Mouse (Mus musculus) MEL (cell line): Measurements from ENCODE around the gene Slc22a20. TPM values are rescaled to one million over a fixed set of nuclear protein-coding genes. Genes with fewer than 3 reads are reported as not detected.
A peak's percentile ranks its signal among the peaks of the same experiment; 100 is the strongest.

Experiments
- DNase-seq: peaks from one replicate; pipeline ENCODE4 v3.0.0; 2011; ENCODE audit warnings: low read depth, low spot score
- H3K27ac ChIP-seq: 2 replicates; pipeline ENCODE4 v1.5.1; 2012; ENCODE audit warnings: low read depth, mild to moderate bottlenecking, control low read depth, low read length, moderate library complexity; ENCODE audit not compliant: control insufficient read depth
- H3K27me3 ChIP-seq, 2 experiments: fragments of 150-350 bp in 1 of 2; sonication (generic) in 1 of 2; 2 replicates each; pipeline ENCODE4 v1.6.1; 2012; ENCODE audit warnings: low read length in 2 of 2, mild to moderate bottlenecking in 2 of 2, improper control_type of control experiment in 1 of 2, moderate library complexity in 1 of 2; ENCODE audit not compliant: insufficient read depth in 2 of 2, control insufficient read depth in 1 of 2
- H3K36me3 ChIP-seq, 2 experiments: 2 replicates each; pipeline ENCODE4 v1.6.1; 2012 to 2014; ENCODE audit warnings: low read length in 2 of 2, improper control_type of control experiment in 1 of 2, inconsistent platforms in 1 of 2, mild to moderate bottlenecking in 1 of 2; ENCODE audit not compliant: insufficient read depth in 2 of 2, control insufficient read depth in 1 of 2
- H3K4me1 ChIP-seq, 2 experiments: fragments of 150-350 bp in 1 of 2; sonication (generic) in 1 of 2; 2 replicates each; pipeline ENCODE4 v1.6.1; 2012; ENCODE audit warnings: low read length in 2 of 2, improper control_type of control experiment in 1 of 2, mild to moderate bottlenecking in 1 of 2; ENCODE audit not compliant: insufficient read depth in 2 of 2, control insufficient read depth in 1 of 2
- H3K4me3 ChIP-seq, 2 experiments: fragments of 150-350 bp in 1 of 2; sonication (generic) in 1 of 2; 2 replicates each; pipeline ENCODE4 v1.5.1; 2012; ENCODE audit warnings: low read depth in 2 of 2, low read length in 2 of 2, mild to moderate bottlenecking in 2 of 2, moderate library complexity in 2 of 2, control low read depth in 1 of 2, improper control_type of control experiment in 1 of 2; ENCODE audit not compliant: control insufficient read depth in 1 of 2, insufficient read depth in 1 of 2
- H3K79me2 ChIP-seq: 2 replicates; pipeline ENCODE4 v1.6.1; 2012; ENCODE audit warnings: mild to moderate bottlenecking, low read length, moderate library complexity; ENCODE audit not compliant: control insufficient read depth, poor library complexity, insufficient read depth
- H3K9ac ChIP-seq: 2 replicates; pipeline ENCODE4 v1.6.1; 2012; ENCODE audit warnings: low read depth, mild to moderate bottlenecking, control low read depth, low read length, moderate library complexity; ENCODE audit not compliant: control insufficient read depth, poor library complexity, severe bottlenecking
- H3K9me3 ChIP-seq: fragments of 150-350 bp; sonication (generic); replicated peaks from 2 replicates; pipeline ENCODE4 v1.6.1; 2012; ENCODE audit warnings: mild to moderate bottlenecking, low read length, improper control_type of control experiment, moderate library complexity; ENCODE audit not compliant: insufficient read depth
- CHD1 ChIP-seq: IDR thresholded peaks from 2 replicates; pipeline ENCODE4 v1.6.1; 2012; ENCODE audit warnings: low read depth, mild to moderate bottlenecking, inconsistent platforms, low read length, improper control_type of control experiment
- CHD2 ChIP-seq: IDR thresholded peaks from 2 replicates; pipeline ENCODE4 v1.6.1; 2011; ENCODE audit warnings: low read length, improper control_type of control experiment
- CTCF ChIP-seq, 3 experiments: IDR thresholded peaks in 2 of 3; conservative IDR thresholded peaks in 1 of 3; 2 replicates each; pipeline ENCODE4 v1.5.1; 2011 to 2012; ENCODE audit warnings: low read length in 3 of 3, low read depth in 2 of 3, mild to moderate bottlenecking in 2 of 3, improper control_type of control experiment in 1 of 3, inconsistent platforms in 1 of 3, mixed read lengths in 1 of 3, moderate library complexity in 1 of 3; ENCODE audit not compliant: control insufficient read depth in 1 of 3, insufficient read depth in 1 of 3, poor library complexity in 1 of 3, severe bottlenecking in 1 of 3
- E2F4 ChIP-seq: IDR thresholded peaks from 2 replicates; pipeline ENCODE4 v1.6.1; 2011; ENCODE audit warnings: low read depth, low read length, improper control_type of control experiment, borderline replicate concordance
- ELF1 ChIP-seq: IDR thresholded peaks from 2 replicates; pipeline ENCODE4 v1.6.1; 2014; ENCODE audit warnings: low read depth, mild to moderate bottlenecking, inconsistent platforms, low read length, improper control_type of control experiment, moderate library complexity
- ETS1 ChIP-seq: IDR thresholded peaks from 2 replicates; pipeline ENCODE4 v1.6.1; 2012; ENCODE audit warnings: low read depth, mild to moderate bottlenecking, inconsistent platforms, low read length, improper control_type of control experiment, moderate library complexity
- GABPA ChIP-seq: IDR thresholded peaks from 2 replicates; pipeline ENCODE4 v1.6.1; 2012; ENCODE audit warnings: low read depth, mild to moderate bottlenecking, inconsistent platforms, low read length, improper control_type of control experiment, moderate library complexity
- KAT2A ChIP-seq: conservative IDR thresholded peaks from 2 replicates; pipeline ENCODE4 v1.6.1; 2012; ENCODE audit warnings: low read depth, low read length, improper control_type of control experiment, inconsistent platforms
- MAZ ChIP-seq: IDR thresholded peaks from 2 replicates; pipeline ENCODE4 v1.6.1; 2012; ENCODE audit warnings: low read depth, mild to moderate bottlenecking, inconsistent platforms, low read length, improper control_type of control experiment
- MXI1 ChIP-seq: IDR thresholded peaks from 2 replicates; pipeline ENCODE4 v1.6.1; 2011; ENCODE audit warnings: mild to moderate bottlenecking, low read depth, low read length, improper control_type of control experiment
- NELFE ChIP-seq: IDR thresholded peaks from 2 replicates; pipeline ENCODE4 v1.6.1; 2011; ENCODE audit warnings: low read depth, low read length, improper control_type of control experiment
- NRF1 ChIP-seq: IDR thresholded peaks from 2 replicates; pipeline ENCODE4 v1.6.1; 2014; ENCODE audit warnings: low read depth, mild to moderate bottlenecking, inconsistent platforms, low read length, improper control_type of control experiment, moderate library complexity; ENCODE audit not compliant: poor library complexity, insufficient read depth, severe bottlenecking
- POLR2A ChIP-seq, 2 experiments: IDR thresholded peaks; 2 replicates each; pipeline ENCODE4 v1.6.1; 2011 to 2012; ENCODE audit warnings: low read length in 2 of 2, mild to moderate bottlenecking in 2 of 2, control low read depth in 1 of 2, improper control_type of control experiment in 1 of 2, low read depth in 1 of 2, moderate library complexity in 1 of 2; ENCODE audit not compliant: control insufficient read depth in 1 of 2, insufficient read depth in 1 of 2, poor library complexity in 1 of 2
- POLR2AphosphoS5 ChIP-seq: IDR thresholded peaks from 2 replicates; pipeline ENCODE4 v1.6.1; 2012; ENCODE audit warnings: low read depth, borderline replicate concordance, mild to moderate bottlenecking, inconsistent platforms, low read length, moderate library complexity, mixed read lengths
- RCOR1 ChIP-seq: IDR thresholded peaks from 2 replicates; pipeline ENCODE4 v1.6.1; 2012; ENCODE audit warnings: low read depth, mild to moderate bottlenecking, inconsistent platforms, low read length, improper control_type of control experiment
- SIN3A ChIP-seq: IDR thresholded peaks from 2 replicates; pipeline ENCODE4 v1.6.1; 2012; ENCODE audit warnings: low read length, improper control_type of control experiment, inconsistent platforms
- TAL1 ChIP-seq: IDR thresholded peaks from 2 replicates; pipeline ENCODE4 v1.6.1; 2012; ENCODE audit warnings: mild to moderate bottlenecking, inconsistent platforms, low read length, moderate library complexity, mixed read lengths
- TCF12 ChIP-seq: IDR thresholded peaks from 2 replicates; pipeline ENCODE4 v1.6.1; 2014; ENCODE audit warnings: low read depth, mild to moderate bottlenecking, inconsistent platforms, low read length, improper control_type of control experiment, moderate library complexity
- USF2 ChIP-seq, 2 experiments: IDR thresholded peaks; 2 replicates each; pipeline ENCODE4 v1.6.1; 2011 to 2012; ENCODE audit warnings: improper control_type of control experiment in 2 of 2, low read length in 2 of 2, borderline replicate concordance in 1 of 2, inconsistent platforms in 1 of 2, low read depth in 1 of 2, mild to moderate bottlenecking in 1 of 2; ENCODE audit not compliant: insufficient read depth in 1 of 2
- polyA plus RNA-seq, 2 experiments: library from polyadenylated mRNA; stranded (reverse) in 1 of 2; unstranded in 1 of 2; fragments of >175 nt in 1 of 2; fragments of >200 nt in 1 of 2; gene quantifications; 2 replicates each; pipeline versions ENCODE4 v1.2.1 to v1.2.4; 2012; ENCODE audit warnings: low replicate concordance in 2 of 2, low read depth in 1 of 2; ENCODE audit not compliant: insufficient read length in 2 of 2, insufficient read depth in 1 of 2, missing spikeins in 1 of 2
- total RNA-seq: library from RNA; depleted of rRNA; stranded (reverse); fragments of 300-350 nt; gene quantifications from 2 replicates; pipeline ENCODE4 v1.2.3, GENCODE M21; 2012

The Slc22a20 gene
- total and polyA plus RNA-seq, 3 experiments = not detected

DNA sequence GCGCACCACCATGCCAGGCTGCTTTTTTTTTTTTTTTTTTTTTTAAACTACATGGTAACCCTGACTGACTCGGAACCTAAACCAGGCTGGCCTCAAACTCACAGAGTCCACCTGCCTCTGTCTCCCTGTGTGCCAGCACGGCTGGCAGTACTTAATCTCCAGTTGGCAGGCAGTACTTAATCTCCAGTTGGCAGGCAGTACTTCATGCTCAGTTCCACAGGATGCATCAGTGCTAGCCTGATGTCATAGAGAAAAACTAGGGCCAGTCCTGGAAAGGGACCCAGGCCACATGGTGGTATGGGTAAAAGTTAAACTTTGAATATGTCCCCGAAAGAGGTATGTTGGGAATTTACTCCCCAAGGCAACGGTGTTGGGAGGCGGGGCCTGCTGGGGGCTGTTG, 57.8 kb downstream of the Slc22a20 start:
- Histone ChIP-seq H3K9ac (no peak overlapping the region), H3K4me3 (no peak overlapping the region), H3K27me3 (no peaks in the 10 kb centered on the region), H3K9me3 (no peaks in the 10 kb centered on the region), H3K79me2 (no peaks in the 10 kb centered on the region), H3K27ac (no peak overlapping the region), H3K36me3 (peaks cover 0 to 8% of the 10 kb centered on the region in 2 experiments; a peak in 2 of 4 replicates), H3K4me1 (peaks cover 4 to 5% of the 10 kb centered on the region in 2 experiments)
- DNase-seq = no peak
- TF ChIP-seq POLR2AphosphoS5 (no peak), TAL1 (peak; percentile 52), KAT2A (no peak), E2F4 (no peak), CTCF (IDR thresholded peaks at IDR 0.05 in 2 of 3, conservative IDR thresholded peaks at IDR 0.05 in 1 of 3; ENCODE audit: control insufficient read depth in 1 of 3, insufficient read depth in 1 of 3, low read depth in 2 of 3, low read length in 3 of 3, poor library complexity in 1 of 3, severe bottlenecking in 1 of 3) (no peak), POLR2A (IDR thresholded peaks at IDR 0.05; ENCODE audit: control insufficient read depth in 1 of 2, insufficient read depth in 1 of 2, low read depth in 1 of 2, low read length in 2 of 2, poor library complexity in 1 of 2) (no peak), MAZ (no peak), NRF1 (no peak)

DNA sequence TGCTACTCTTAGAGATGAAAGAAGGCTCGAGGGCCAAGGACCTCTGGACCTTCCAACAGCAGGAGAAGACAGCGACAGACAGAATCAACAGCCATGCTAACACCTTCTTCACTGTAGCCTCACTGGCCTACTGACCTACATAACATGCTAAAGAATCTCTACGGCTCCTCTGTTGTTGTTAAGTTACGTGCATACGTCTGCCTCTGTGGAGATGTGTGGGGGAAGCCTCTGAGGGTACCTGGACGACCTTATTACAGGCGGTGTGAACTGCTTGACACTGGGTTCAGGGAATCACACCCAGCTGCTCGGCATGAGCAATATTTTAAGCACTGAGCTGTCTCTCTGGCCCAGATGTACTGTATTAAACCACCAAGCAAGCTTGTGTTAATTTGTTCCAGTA, 58.4 kb downstream of the Slc22a20 start:
- no peak for TF ChIP-seq KAT2A
- TF ChIP-seq TCF12 = no peak
- no peak for TF ChIP-seq MXI1
- no peak for TF ChIP-seq ETS1
- TF ChIP-seq SIN3A = no peak
- no peak for TF ChIP-seq MAZ
- no peak for TF ChIP-seq GABPA
- TF ChIP-seq NELFE = no peak
- no peak for TF ChIP-seq CHD1
- no peak for TF ChIP-seq TAL1
- TF ChIP-seq E2F4 = no peak
- TF ChIP-seq RCOR1 = no peak
- no peak for TF ChIP-seq CHD2
- no peak for TF ChIP-seq USF2 (IDR thresholded peaks at IDR 0.05; ENCODE audit: borderline replicate concordance in 1 of 2, insufficient read depth in 1 of 2, low read depth in 1 of 2, low read length in 2 of 2)
- TF ChIP-seq ELF1 = no peak
- TF ChIP-seq, all 39 proteins: peak for 0
- peaks cover 5 to 8% of the 10 kb centered on the region in 2 experiments for H3K4me1 ChIP-seq
- H3K36me3 ChIP-seq = peaks cover 0 to 12% of the 10 kb centered on the region in 2 experiments; a peak in 2 of 4 replicates
- no peaks in the 10 kb centered on the region for H3K79me2 ChIP-seq
- no peaks in the 10 kb centered on the region for H3K9me3 ChIP-seq
- H3K9ac ChIP-seq = no peak overlapping the region
- no peaks in the 10 kb centered on the region for H3K27me3 ChIP-seq
- DNase-seq = no peak
- H3K4me3 ChIP-seq = no peak overlapping the region
- H3K27ac ChIP-seq = no peak overlapping the region
